Mouse (Mus musculus) megakaryocyte, embryonic 14.5 days (primary cell): Measurements from ENCODE around the gene Prkce.

Source experiments
- FLI1 ChIP-seq: IDR thresholded peaks from 2 replicates; pipeline ENCODE4 v1.6.1; 2012; ENCODE audit warnings: low read length, inconsistent platforms, mixed read lengths
- GATA1 ChIP-seq: IDR thresholded peaks from 3 replicates; pipeline ENCODE4 v1.6.1; 2012; ENCODE audit warnings: mixed read lengths, low read length, inconsistent platforms, borderline replicate concordance

DNA sequence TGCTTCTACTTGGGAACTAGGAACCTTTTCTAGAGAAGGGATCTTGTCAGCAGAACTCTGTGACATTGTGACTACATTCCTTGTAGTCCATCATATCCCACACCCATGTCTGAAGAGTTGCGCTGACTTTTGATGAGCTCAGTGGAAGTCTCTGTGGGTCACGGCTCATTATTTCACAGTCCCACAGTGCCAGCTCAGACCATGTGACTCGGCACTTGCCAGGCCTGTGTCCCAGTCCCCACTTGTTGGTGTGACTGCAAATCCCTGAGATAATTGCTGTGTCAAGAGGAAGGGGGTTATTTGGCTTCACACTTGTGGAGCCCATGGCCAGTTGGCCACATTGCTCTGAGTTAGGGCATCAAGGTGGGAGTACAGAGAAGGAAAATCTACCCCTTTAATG, 59.8 kb downstream of the Prkce start:
- no peak for TF ChIP-seq GATA1
- TF ChIP-seq FLI1, result no peak
